Mouse (Mus musculus): ENCODE measurements around the gene Gm43552.

DNA sequence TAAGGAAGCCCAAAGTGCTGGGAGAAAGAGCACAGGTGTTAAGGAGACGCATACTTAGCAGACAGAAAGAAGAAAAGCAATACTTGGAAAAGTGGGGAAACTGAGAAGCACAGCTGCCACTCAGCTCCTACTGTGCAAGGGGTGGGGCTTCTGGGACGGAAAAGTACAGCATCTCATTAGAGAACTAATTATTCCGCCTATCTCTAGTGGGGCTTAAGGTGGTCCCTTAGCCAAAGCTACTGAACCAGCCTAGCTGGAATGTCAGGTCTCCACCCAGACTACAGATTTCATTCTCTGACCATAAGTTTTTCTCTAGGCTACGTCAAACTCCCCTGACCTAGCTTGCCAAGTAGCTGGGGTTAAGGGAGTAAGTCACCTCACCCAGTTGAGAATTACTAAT is 41.9 kb upstream of the Gm43552 start:
- no peak for TF ChIP-seq MAX (IDR thresholded peaks at IDR 0.05; ENCODE audit: low read depth)
- TF ChIP-seq E2F4 (IDR thresholded peaks at IDR 0.05; ENCODE audit: insufficient read depth): no peak
